Mouse (Mus musculus): Measurements from ENCODE around the gene Celf5. TPM values are rescaled to one million over a fixed set of nuclear protein-coding genes. Genes with fewer than 3 reads are reported as not detected.
A peak's percentile ranks its signal among the peaks of the same experiment; 100 is the strongest.

Celf5 gene
- polyA plus RNA-seq, 1 experiment from 2014 or later: 0.76 TPM

GRCm38 (mm10) chr10:81483983-81484382 lies 1.5 kb upstream of the Celf5 start:
- Histone ChIP-seq H3K9me3 (ENCODE audit: control insufficient read depth) (no peaks in the 10 kb centered on the region), H3K9ac (ENCODE audit: low read depth, low read length) (no peak overlapping the region), H3K36me3 (ENCODE audit: control insufficient read depth, insufficient read depth) (peaks cover 31% of the 10 kb centered on the region), H3K4me2 (replicated peaks; ENCODE audit: low read depth) (no peak overlapping the region), H3K4me3 (ENCODE audit: low read depth, low read length) (no peak overlapping the region), H3K4me1 (replicated peaks; ENCODE audit: control insufficient read depth, insufficient read depth, low read length) (no peaks in the 10 kb centered on the region), H3K27me3 (replicated peaks; ENCODE audit: control insufficient read depth, insufficient read depth, low read length) (peaks cover 21% of the 10 kb centered on the region), H3K27ac (ENCODE audit: low read depth, low read length) (no peak overlapping the region)
- peak; percentile 67 for TF ChIP-seq CTCF (IDR thresholded peaks at IDR 0.05; ENCODE audit: low read depth)
- ATAC-seq: no peak
- WGBS: 22% methylated on average over 9 of the region's 9 CpGs

- Histone ChIP-seq H3K36me3 (ENCODE audit: control insufficient read depth, insufficient read depth) (peaks cover 10% of the 10 kb centered on the region), H3K4me3 (ENCODE audit: low read depth, low read length) (peak overlapping the region; percentile 41), H3K27ac (ENCODE audit: low read depth, low read length) (no peak overlapping the region), H3K4me1 (replicated peaks; ENCODE audit: control insufficient read depth, insufficient read depth, low read length) (no peaks in the 10 kb centered on the region), H3K9me3 (ENCODE audit: control insufficient read depth) (no peaks in the 10 kb centered on the region), H3K9ac (ENCODE audit: low read depth, low read length) (peak overlapping the region; percentile 40), H3K4me2 (replicated peaks; ENCODE audit: low read depth) (peak overlapping the region; percentile 81), H3K27me3 (replicated peaks; ENCODE audit: control insufficient read depth, insufficient read depth, low read length) (peaks cover 36% of the 10 kb centered on the region)
- ATAC-seq: 0 out of 2 replicates have a peak, but pooled peaks have one; percentile 5
- 4% methylated on average over 34 of the region's 35 CpGs for whole genome bisulfite sequencing
- TF ChIP-seq CTCF (IDR thresholded peaks at IDR 0.05; ENCODE audit: low read depth): no peak
Measured at GRCm38 (mm10) chr10:81481605-81482532, 640 bp downstream of the Celf5 start.

GRCm38 (mm10) chr10:81474461-81474860 lies 8.0 kb downstream of the Celf5 start:
- Histone ChIP-seq H3K9me3 (ENCODE audit: control insufficient read depth) (no peaks in the 10 kb centered on the region), H3K9ac (ENCODE audit: low read depth, low read length) (no peak overlapping the region), H3K4me2 (replicated peaks; ENCODE audit: low read depth) (no peak overlapping the region), H3K4me1 (replicated peaks; ENCODE audit: control insufficient read depth, insufficient read depth, low read length) (no peaks in the 10 kb centered on the region), H3K27me3 (replicated peaks; ENCODE audit: control insufficient read depth, insufficient read depth, low read length) (peaks cover 54% of the 10 kb centered on the region), H3K36me3 (ENCODE audit: control insufficient read depth, insufficient read depth) (no peaks in the 10 kb centered on the region), H3K4me3 (ENCODE audit: low read depth, low read length) (no peak overlapping the region), H3K27ac (ENCODE audit: low read depth, low read length) (no peak overlapping the region)
- no peak for ATAC-seq
- 73% methylated on average over 10 of the region's 10 CpGs for WGBS
- TF ChIP-seq CTCF (IDR thresholded peaks at IDR 0.05; ENCODE audit: low read depth): no peak

- Histone ChIP-seq H3K9ac (ENCODE audit: low read depth, low read length) (no peak overlapping the region), H3K27me3 (replicated peaks; ENCODE audit: control insufficient read depth, insufficient read depth, low read length) (peaks cover 51% of the 10 kb centered on the region), H3K36me3 (ENCODE audit: control insufficient read depth, insufficient read depth) (no peaks in the 10 kb centered on the region), H3K9me3 (ENCODE audit: control insufficient read depth) (no peaks in the 10 kb centered on the region), H3K4me3 (ENCODE audit: low read depth, low read length) (no peak overlapping the region), H3K27ac (ENCODE audit: low read depth, low read length) (no peak overlapping the region), H3K4me2 (replicated peaks; ENCODE audit: low read depth) (no peak overlapping the region), H3K4me1 (replicated peaks; ENCODE audit: control insufficient read depth, insufficient read depth, low read length) (no peaks in the 10 kb centered on the region)
- no peak for ATAC-seq
- no peak for TF ChIP-seq CTCF (IDR thresholded peaks at IDR 0.05; ENCODE audit: low read depth)
- 3% methylated on average over 21 of the region's 22 CpGs for WGBS
Measured at GRCm38 (mm10) chr10:81473003-81473451, 9.5 kb downstream of the Celf5 start.

GRCm38 (mm10) chr10:81472403-81473002 lies 10.0 kb downstream of the Celf5 start:
- H3K9me3 ChIP-seq (ENCODE audit: control insufficient read depth): no peaks in the 10 kb centered on the region
- WGBS: 12% methylated on average over 18 of the region's 18 CpGs
- no peaks in the 10 kb centered on the region for H3K4me1 ChIP-seq (replicated peaks; ENCODE audit: control insufficient read depth, insufficient read depth, low read length)
- no peaks in the 10 kb centered on the region for H3K36me3 ChIP-seq (ENCODE audit: control insufficient read depth, insufficient read depth)
- ATAC-seq: no peak
- no peak overlapping the region for H3K4me2 ChIP-seq (replicated peaks; ENCODE audit: low read depth)
- no peak overlapping the region for H3K4me3 ChIP-seq (ENCODE audit: low read depth, low read length)
- peaks cover 46% of the 10 kb centered on the region for H3K27me3 ChIP-seq (replicated peaks; ENCODE audit: control insufficient read depth, insufficient read depth, low read length)
- TF ChIP-seq CTCF (IDR thresholded peaks at IDR 0.05; ENCODE audit: low read depth): no peak
- no peak overlapping the region for H3K27ac ChIP-seq (ENCODE audit: low read depth, low read length)
- H3K9ac ChIP-seq (ENCODE audit: low read depth, low read length): no peak overlapping the region

- Histone ChIP-seq H3K36me3 (ENCODE audit: control insufficient read depth, insufficient read depth) (no peaks in the 10 kb centered on the region), H3K4me1 (replicated peaks; ENCODE audit: control insufficient read depth, insufficient read depth, low read length) (no peaks in the 10 kb centered on the region), H3K4me3 (ENCODE audit: low read depth, low read length) (no peak overlapping the region), H3K9me3 (ENCODE audit: control insufficient read depth) (no peaks in the 10 kb centered on the region), H3K9ac (ENCODE audit: low read depth, low read length) (no peak overlapping the region), H3K27ac (ENCODE audit: low read depth, low read length) (no peak overlapping the region), H3K27me3 (replicated peaks; ENCODE audit: control insufficient read depth, insufficient read depth, low read length) (peaks cover 35% of the 10 kb centered on the region), H3K4me2 (replicated peaks; ENCODE audit: low read depth) (no peak overlapping the region)
- no peak for TF ChIP-seq CTCF (IDR thresholded peaks at IDR 0.05; ENCODE audit: low read depth)
- 41% methylated on average over 18 of the region's 18 CpGs for WGBS
- ATAC-seq: no peak
Measured at GRCm38 (mm10) chr10:81470454-81470853, 12.1 kb downstream of the Celf5 start.

Measured in intestine, postnatal 0 days (tissue).